Mouse (Mus musculus): Measurements from ENCODE around the gene 6430531B16Rik. TPM values are rescaled to one million over a fixed set of nuclear protein-coding genes. Genes with fewer than 3 reads are reported as not detected.
A peak's percentile ranks its signal among the peaks of the same experiment; 100 is the strongest.

The 6430531B16Rik gene
- polyA plus RNA-seq, 1 experiment from 2014 or later, result 0.31 TPM

DNA sequence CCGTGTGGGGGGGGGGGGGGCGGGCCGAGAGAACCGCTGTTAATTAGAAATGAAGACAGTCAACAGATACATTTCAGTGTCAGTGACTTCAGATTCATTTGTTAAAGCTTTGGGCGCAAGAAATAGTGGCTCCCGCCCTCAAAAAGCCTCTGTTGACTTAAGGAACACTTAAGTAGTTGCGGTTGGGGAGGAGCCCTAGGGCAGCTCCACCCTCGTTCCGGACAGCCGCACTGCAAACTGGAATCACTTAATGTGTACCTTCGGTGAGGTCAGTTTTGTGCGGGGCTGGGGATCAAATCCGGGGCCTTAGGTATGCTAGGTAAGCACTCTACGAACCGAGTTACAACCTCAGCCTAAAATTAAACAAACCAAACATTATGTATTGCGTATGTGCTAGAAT is 27.5 kb downstream of the 6430531B16Rik start:
- H3K27ac ChIP-seq, result no peak overlapping the region
- peak overlapping the region; percentile 81 for H3K4me2 ChIP-seq
- peak overlapping the region; percentile 53 for H3K4me3 ChIP-seq (replicated peaks)
- H3K36me3 ChIP-seq, result no peaks in the 10 kb centered on the region
- H3K9me3 ChIP-seq, result no peaks in the 10 kb centered on the region
- H3K4me1 ChIP-seq (replicated peaks), result peaks cover 2% of the 10 kb centered on the region; the same call in 1 of the 2 replicates
- H3K9ac ChIP-seq (replicated peaks), result peak overlapping the region; percentile 54; the same call in 1 of the 2 replicates
- no peak for ATAC-seq (ENCODE audit: insufficient number of reproducible peaks, insufficient read depth, low FRiP score, low TSS enrichment, low read depth)
- peaks cover 80% of the 10 kb centered on the region for H3K27me3 ChIP-seq
- 5% methylated on average over 15 of the region's 16 CpGs for WGBS

DNA sequence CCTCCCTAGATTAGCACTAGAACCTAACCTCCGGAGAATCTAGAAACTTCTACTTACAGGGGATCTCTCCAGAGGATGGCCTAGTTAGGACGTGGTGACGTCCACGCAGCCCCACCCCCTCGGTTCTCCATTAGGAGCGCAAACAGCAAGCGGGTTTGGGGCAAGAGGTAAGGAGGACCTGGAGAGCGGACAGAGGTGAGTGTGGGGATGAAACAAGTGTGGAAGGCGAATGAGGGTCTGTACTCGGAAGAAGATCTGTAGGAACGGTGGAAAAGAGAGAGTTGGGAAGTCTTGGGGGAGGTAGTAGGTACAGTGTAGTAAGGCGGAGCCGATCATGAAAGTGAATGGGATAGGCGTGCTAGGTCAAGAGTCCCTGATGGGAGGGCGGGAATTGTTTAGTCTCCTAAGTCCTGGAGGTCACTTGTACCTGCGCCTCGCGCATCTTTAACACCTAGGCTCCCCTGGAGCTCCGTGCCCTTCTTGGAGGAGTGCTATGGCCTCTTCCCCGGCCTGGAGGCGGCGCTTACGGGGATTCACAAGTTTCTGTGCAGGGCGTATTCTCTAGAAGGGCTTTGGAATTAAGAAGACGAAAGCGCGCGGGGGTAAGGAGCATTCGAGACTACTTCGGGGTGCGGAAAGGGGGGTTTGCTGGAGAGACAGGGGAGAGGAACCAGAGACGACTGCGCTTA is 28.1 kb downstream of the 6430531B16Rik start:
- H3K9me3 ChIP-seq, result no peaks in the 10 kb centered on the region
- peak overlapping the region; percentile 54 for H3K9ac ChIP-seq (replicated peaks)
- ATAC-seq (ENCODE audit: insufficient number of reproducible peaks, insufficient read depth, low FRiP score, low TSS enrichment, low read depth), result peak; percentile 71
- H3K4me1 ChIP-seq (replicated peaks), result peaks cover 2% of the 10 kb centered on the region; the same call in 1 of the 2 replicates
- peaks cover 82% of the 10 kb centered on the region for H3K27me3 ChIP-seq
- 2% methylated on average over 33 of the region's 33 CpGs for WGBS
- peak overlapping the region; percentile 81 for H3K4me2 ChIP-seq
- H3K27ac ChIP-seq, result no peak overlapping the region; the same call in 1 of the 2 replicates
- H3K36me3 ChIP-seq, result no peaks in the 10 kb centered on the region
- H3K4me3 ChIP-seq (replicated peaks), result peak overlapping the region; percentile 53

DNA sequence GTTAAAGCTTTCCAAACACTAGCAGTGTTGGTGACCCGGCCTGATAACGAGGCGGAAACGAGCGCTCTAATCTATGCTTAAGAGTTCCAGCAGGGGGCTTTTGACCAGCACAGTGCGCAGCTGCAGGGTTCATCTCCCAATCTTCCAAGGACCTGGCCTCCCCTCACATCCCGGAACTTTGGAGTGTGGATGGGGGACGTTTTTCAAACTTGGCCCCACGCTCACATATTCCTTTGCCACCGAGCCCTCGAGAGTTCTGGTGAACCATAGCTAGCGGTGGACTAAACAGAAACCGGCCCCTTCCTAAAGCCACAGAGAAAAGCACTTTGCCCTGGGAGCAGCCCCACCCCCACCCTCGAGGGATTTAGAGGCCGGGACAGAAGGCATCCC is 28.7 kb downstream of the 6430531B16Rik start:
- Histone ChIP-seq H3K9ac (replicated peaks) (peak overlapping the region; percentile 54), H3K27me3 (peaks cover 82% of the 10 kb centered on the region), H3K9me3 (no peaks in the 10 kb centered on the region), H3K4me3 (replicated peaks) (peak overlapping the region; percentile 53), H3K36me3 (no peaks in the 10 kb centered on the region), H3K27ac (no peak overlapping the region), H3K4me1 (replicated peaks) (peaks cover 2% of the 10 kb centered on the region; the same call in 1 of the 2 replicates), H3K4me2 (peak overlapping the region; percentile 81)
- under 1% methylated on average over 15 of the region's 15 CpGs for WGBS
- peak; percentile 75 for ATAC-seq (ENCODE audit: insufficient number of reproducible peaks, insufficient read depth, low FRiP score, low TSS enrichment, low read depth)

DNA sequence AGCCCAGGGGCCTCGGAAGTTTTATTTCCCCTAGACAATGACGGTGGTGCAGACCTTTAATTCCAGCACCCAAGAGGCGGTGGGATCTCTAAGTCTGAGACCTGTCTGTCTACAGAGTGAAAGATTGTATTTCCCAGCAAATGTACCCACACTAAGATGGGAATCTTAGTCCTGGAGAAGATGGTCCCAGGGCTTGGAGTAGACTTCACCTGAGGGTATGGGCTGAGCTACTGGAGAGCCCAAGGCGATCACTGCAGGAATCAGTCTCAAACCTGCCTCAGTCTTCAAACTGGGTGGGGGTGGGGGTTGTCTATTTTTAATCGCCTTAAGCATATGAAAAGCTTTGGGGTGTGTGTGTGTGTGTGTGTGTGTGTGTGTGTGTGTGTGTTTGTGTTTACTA is 32.5 kb downstream of the 6430531B16Rik start:
- H3K9ac ChIP-seq (replicated peaks), result no peak overlapping the region
- no peak for ATAC-seq (ENCODE audit: insufficient number of reproducible peaks, insufficient read depth, low FRiP score, low TSS enrichment, low read depth)
- WGBS, result 19% methylated on average over 5 of the region's 5 CpGs
- H3K9me3 ChIP-seq, result no peaks in the 10 kb centered on the region
- H3K27ac ChIP-seq, result no peak overlapping the region
- H3K4me3 ChIP-seq (replicated peaks), result no peak overlapping the region
- H3K4me1 ChIP-seq (replicated peaks), result peaks cover 14% of the 10 kb centered on the region; the same call in 1 of the 2 replicates
- peaks cover 97% of the 10 kb centered on the region for H3K27me3 ChIP-seq
- H3K4me2 ChIP-seq, result no peak overlapping the region
- no peaks in the 10 kb centered on the region for H3K36me3 ChIP-seq

DNA sequence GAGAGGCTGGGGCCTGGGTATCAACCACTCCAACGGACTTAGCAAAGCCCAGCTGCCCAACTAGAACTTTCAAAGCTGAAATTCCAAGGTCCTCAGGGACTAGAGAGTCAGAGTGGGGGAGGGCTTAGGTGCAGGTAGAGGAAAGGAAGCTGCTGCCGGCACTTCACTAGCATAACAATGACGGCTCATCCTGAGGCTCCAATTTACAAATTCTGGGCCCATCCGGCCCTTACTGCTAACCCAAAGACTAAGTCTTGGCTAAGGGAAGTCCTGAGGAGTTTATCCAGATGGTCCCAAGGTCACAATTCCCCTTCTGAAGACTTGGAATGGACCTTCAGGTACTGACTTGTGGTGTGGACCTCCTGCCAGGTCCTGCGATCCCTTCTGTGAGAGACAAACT is 33.0 kb downstream of the 6430531B16Rik start:
- Histone ChIP-seq H3K27ac (no peak overlapping the region), H3K4me2 (no peak overlapping the region), H3K36me3 (no peaks in the 10 kb centered on the region), H3K9ac (replicated peaks) (no peak overlapping the region), H3K4me1 (replicated peaks) (0 out of 2 replicates have a peak, but pooled peaks cover 12% of the 10 kb centered on the region), H3K9me3 (no peaks in the 10 kb centered on the region), H3K27me3 (peaks cover 99% of the 10 kb centered on the region), H3K4me3 (replicated peaks) (no peak overlapping the region)
- ATAC-seq (ENCODE audit: insufficient number of reproducible peaks, insufficient read depth, low FRiP score, low TSS enrichment, low read depth), result no peak
- WGBS, result 9% methylated on average over 5 of the region's 5 CpGs

DNA sequence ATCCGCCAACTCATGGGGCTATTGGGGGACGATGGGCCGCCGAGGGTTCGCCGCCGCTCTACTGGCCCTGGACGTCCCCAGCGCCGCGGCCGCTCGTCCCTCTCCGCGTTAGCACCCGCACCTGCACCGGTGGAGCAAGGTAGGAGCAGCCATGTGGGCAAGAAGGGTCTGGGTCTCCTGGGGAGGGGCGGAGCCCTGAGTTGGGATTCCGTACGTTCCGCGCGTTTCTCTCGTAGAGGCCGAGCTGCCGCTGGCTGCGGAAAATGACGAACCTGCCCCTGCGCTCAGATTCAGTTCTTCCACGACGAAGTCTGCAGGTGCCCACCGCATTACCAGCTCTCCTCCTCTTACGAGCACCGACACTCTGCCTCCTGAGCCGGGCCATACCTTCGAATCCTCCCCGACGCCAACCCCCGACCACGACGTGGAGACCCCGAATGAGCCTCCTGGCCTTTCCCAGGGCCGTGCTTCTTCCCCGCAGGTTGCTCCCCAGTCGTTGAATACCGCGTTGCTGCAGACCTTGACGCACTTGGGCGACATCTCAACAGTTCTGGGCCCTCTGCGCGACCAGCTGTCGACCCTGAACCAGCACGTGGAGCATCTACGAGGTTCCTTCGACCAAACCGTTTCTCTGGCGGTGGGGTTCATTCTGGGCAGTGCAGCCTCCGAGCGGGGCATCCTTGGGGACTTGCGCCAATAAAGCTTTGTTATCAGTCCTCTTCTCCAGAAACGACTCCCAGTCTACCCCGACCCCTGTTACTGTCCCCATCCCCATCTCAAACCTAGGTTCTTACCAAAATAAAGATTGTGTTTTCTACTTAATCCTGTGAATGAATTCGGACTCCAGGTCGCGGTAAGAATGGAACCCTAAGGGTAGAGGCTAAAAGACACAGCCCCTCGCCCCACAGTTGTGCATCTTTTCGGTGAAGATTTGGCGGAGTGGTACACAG is 34.0 kb downstream of the 6430531B16Rik start:
- Histone ChIP-seq H3K27me3 (peaks cover 98% of the 10 kb centered on the region), H3K9ac (replicated peaks) (peak overlapping the region; percentile 42; the same call in 1 of the 2 replicates), H3K4me2 (peak overlapping the region; percentile 56), H3K27ac (no peak overlapping the region), H3K4me3 (replicated peaks) (peak overlapping the region; percentile 37), H3K9me3 (no peaks in the 10 kb centered on the region), H3K4me1 (replicated peaks) (0 out of 2 replicates have a peak, but pooled peaks cover 12% of the 10 kb centered on the region), H3K36me3 (no peaks in the 10 kb centered on the region)
- no peak for ATAC-seq (ENCODE audit: insufficient number of reproducible peaks, insufficient read depth, low FRiP score, low TSS enrichment, low read depth)
- WGBS, result 3% methylated on average over 68 of the region's 68 CpGs

DNA sequence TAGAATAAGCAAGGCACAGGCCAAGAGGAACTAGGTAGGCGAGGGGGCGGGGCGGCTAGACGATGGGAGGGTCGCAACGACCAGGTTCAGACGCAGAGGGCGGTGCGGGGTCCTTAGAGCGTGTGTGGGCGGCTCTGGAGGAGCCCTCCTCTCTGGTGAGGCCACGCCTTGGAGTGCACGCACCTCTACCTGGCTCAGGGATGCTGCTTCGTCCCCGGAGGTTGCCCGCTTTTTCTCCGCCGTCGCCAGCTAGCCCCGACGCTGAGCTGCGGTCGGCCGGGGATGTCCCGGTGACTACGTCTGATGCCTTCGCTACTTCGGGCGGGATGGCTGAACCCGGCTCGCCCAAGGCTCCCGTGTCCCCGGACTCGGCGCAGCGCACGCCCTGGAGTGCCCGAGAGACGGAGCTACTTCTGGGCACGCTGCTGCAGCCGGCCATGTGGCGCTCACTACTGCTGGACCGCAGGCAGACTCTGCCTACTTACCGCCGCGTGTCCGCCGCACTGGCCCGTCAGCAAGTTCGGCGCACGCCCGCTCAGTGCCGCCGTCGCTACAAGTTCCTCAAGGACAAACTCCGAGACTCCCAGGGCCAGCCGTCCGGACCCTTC is 34.8 kb downstream of the 6430531B16Rik start, which contains the start of gene Utf1:
TSS of gene Utf1 (plus strand) at position 116 of the 608 bp plus-strand sequence.
- peak within 1 kb of the TSS; percentile 42; the same call in 1 of the 2 replicates for H3K9ac ChIP-seq (replicated peaks)
- no peaks in the 10 kb centered on the region for H3K36me3 ChIP-seq
- ATAC-seq (ENCODE audit: insufficient number of reproducible peaks, insufficient read depth, low FRiP score, low TSS enrichment, low read depth), result peak; percentile 65; the same call in 1 of the 2 replicates
- peak within 1 kb of the TSS; percentile 37 for H3K4me3 ChIP-seq (replicated peaks)
- no peaks in the 10 kb centered on the region for H3K9me3 ChIP-seq
- no peak within 1 kb of the TSS for H3K27ac ChIP-seq
- H3K4me1 ChIP-seq (replicated peaks), result 0 out of 2 replicates have a peak, but pooled peaks cover 12% of the 10 kb centered on the region
- under 1% methylated on average over 59 of the region's 59 CpGs for WGBS
- peaks cover 93% of the 10 kb centered on the region for H3K27me3 ChIP-seq
- H3K4me2 ChIP-seq, result peak within 1 kb of the TSS; percentile 56

DNA sequence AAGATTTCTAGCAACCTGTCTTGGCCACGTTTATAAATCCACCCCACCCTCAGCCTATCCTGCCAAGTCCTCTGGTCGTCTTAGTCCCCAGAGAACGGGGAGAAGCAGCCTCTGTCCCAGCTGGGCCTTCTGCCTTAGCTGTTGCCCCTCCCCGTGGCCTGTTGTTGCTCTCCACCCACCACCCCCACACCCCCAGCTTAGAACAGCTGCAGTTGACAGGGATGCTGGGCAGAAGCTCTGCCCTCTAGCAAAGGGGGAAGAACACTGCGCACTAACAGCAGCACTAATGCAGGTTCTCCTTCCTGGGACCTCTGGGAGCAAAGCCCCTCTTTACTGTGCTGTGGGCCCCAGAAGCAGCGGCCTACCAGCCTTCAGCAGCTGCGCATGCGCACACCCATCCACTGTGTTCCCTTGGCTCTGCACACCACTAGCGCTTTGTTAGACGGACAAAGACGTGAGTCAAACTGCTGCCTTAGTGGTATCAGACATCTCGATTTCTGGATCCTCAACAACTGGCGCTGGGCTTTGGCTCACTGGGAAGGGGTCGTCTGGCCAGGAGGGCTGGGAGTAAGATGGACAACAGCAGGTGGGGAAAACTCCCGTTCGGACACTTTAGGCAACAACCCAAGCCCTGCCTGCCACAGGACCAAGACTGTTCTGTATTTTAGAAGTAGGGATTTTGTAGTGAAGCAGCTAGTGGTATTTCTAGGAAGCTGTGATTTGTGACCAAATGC is 37.9 kb downstream of the 6430531B16Rik start:
- ATAC-seq (ENCODE audit: insufficient number of reproducible peaks, insufficient read depth, low FRiP score, low TSS enrichment, low read depth), result no peak
- H3K27me3 ChIP-seq, result peaks cover 75% of the 10 kb centered on the region
- 60% methylated on average over 16 of the region's 16 CpGs for WGBS

DNA sequence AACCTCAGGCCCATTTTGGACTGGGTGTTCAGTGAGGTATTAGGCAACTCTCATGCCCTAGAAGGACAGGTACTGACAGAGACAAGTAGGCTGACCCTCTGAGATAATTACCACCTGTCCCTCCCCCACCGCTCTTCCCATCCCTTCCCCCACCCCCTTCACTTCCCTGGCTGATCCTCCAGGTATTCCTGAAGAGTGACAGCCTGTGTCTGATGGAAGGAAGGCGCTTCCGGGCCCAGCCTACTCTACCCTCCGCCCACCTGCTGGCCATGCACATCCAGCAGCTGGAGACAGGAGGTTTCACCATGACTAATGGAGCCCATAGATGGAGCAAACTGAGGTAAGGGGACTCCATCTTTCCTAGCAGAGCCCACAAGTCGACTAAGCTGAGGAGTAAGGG is 40.7 kb downstream of the 6430531B16Rik start:
- Histone ChIP-seq H3K9me3 (no peaks in the 10 kb centered on the region), H3K27me3 (peaks cover 49% of the 10 kb centered on the region), H3K4me2 (no peak overlapping the region), H3K4me3 (replicated peaks) (no peak overlapping the region), H3K4me1 (replicated peaks) (no peaks in the 10 kb centered on the region), H3K36me3 (no peaks in the 10 kb centered on the region), H3K9ac (replicated peaks) (no peak overlapping the region), H3K27ac (no peak overlapping the region)
- 57% methylated on average over 5 of the region's 5 CpGs for WGBS
- no peak for ATAC-seq (ENCODE audit: insufficient number of reproducible peaks, insufficient read depth, low FRiP score, low TSS enrichment, low read depth)

More for the DNA sequence above, 37.9 kb downstream of the 6430531B16Rik start:
- Histone ChIP-seq H3K4me3 (replicated peaks) (no peak overlapping the region), H3K4me1 (replicated peaks) (0 out of 2 replicates have a peak, but pooled peaks cover 12% of the 10 kb centered on the region), H3K27ac (no peak overlapping the region), H3K4me2 (no peak overlapping the region), H3K36me3 (no peaks in the 10 kb centered on the region), H3K9ac (replicated peaks) (no peak overlapping the region), H3K9me3 (no peaks in the 10 kb centered on the region)

DNA sequence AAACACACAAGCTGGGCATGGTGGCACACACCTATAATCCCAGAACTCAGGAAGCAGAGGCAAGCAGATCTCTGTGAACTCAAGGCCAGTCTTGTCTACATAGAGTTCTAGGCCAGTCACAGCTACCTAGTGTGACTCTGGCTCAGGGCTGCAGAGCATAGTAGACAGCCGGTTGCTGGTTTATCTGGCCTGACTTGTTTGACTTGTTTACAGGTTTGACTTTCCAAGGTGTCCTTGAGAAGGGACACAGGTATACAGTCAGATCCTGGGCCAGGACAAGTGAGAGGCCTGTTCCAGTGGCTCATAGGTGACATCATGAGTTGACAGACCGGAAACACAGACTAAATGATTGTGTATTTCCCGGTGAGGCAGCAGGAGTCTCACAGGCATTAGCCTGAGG is 41.4 kb downstream of the 6430531B16Rik start:
- Histone ChIP-seq H3K4me2 (no peak overlapping the region), H3K9me3 (no peaks in the 10 kb centered on the region)

More for the DNA sequence above, 41.4 kb downstream of the 6430531B16Rik start:
- WGBS, result 72% methylated on average over 3 of the region's 3 CpGs
- Histone ChIP-seq H3K9ac (replicated peaks) (no peak overlapping the region), H3K4me1 (replicated peaks) (no peaks in the 10 kb centered on the region), H3K36me3 (no peaks in the 10 kb centered on the region), H3K4me3 (replicated peaks) (no peak overlapping the region), H3K27me3 (peaks cover 43% of the 10 kb centered on the region), H3K27ac (no peak overlapping the region)
- ATAC-seq (ENCODE audit: insufficient number of reproducible peaks, insufficient read depth, low FRiP score, low TSS enrichment, low read depth), result no peak

Data from limb, embryonic 12.5 days (tissue).